In the genomic region with DNA sequence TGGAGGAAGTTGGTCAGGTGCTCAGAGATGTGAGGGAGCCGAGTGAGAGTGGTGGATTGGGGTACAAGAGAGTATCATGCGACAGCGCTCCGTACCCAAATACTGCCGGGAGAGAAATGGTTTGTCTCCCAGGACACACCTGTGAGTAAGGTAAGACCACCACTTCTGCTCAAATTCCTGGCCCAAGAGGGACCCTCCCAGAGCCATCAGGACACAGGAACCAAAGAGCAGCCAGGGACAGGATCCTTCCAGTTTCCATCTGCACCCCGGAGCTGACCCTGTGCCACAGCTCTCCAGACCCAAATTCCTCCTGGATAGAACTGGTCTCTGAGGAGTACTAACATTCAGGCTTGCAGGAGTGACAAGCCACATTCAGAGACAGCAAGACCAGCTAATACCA, we compare ENCODE assay signal across 28 mouse cellular contexts.
"Had no signal": no experiment of that assay in that cellular context is flagged by ENCODE, and none has a peak within 500 bp of the region (broad histone marks: within the 10 kb centered on the region; RNA-seq: fewer than 3 reads in every experiment).

No protein-coding gene starts in this region.

- H3K27me3 ChIP-seq: limb, embryonic 12.5 days; limb, embryonic 13.5 days; limb, embryonic 15.5 days; liver, embryonic 12.5 days; liver, embryonic 13.5 days; liver, embryonic 15.5 days; lung, embryonic 15.5 days; megakaryocyte, embryonic 14.5 days; midbrain, embryonic 12.5 days; midbrain, embryonic 13.5 days; midbrain, embryonic 15.5 days; neural tube, embryonic 12.5 days had no signal

- H3K27ac ChIP-seq: limb, embryonic 10.5 days; limb, embryonic 12.5 days; limb, embryonic 13.5 days; limb, embryonic 15.5 days; liver, embryonic 12.5 days; liver, embryonic 13.5 days; liver, embryonic 14.5 days; liver, embryonic 15.5 days; lung, embryonic 15.5 days; macrophage; midbrain, embryonic 10.5 days; midbrain, embryonic 12.5 days; midbrain, embryonic 13.5 days; midbrain, embryonic 15.5 days; neural tube, embryonic 12.5 days had no signal

- H3K4me1 ChIP-seq: limb, embryonic 10.5 days; limb, embryonic 12.5 days; limb, embryonic 13.5 days; liver, embryonic 12.5 days; liver, embryonic 13.5 days; liver, embryonic 15.5 days; megakaryocyte, embryonic 14.5 days; midbrain, embryonic 12.5 days had no signal

- H3K36me3 ChIP-seq: limb, embryonic 10.5 days; limb, embryonic 12.5 days; limb, embryonic 13.5 days; limb, embryonic 15.5 days; liver, embryonic 12.5 days; liver, embryonic 13.5 days; liver, embryonic 15.5 days; lung, embryonic 15.5 days; midbrain, embryonic 10.5 days; midbrain, embryonic 12.5 days; midbrain, embryonic 13.5 days; midbrain, embryonic 15.5 days; neural tube, embryonic 12.5 days had no signal

- H3K9ac ChIP-seq: limb, embryonic 12.5 days; limb, embryonic 13.5 days; limb, embryonic 15.5 days; liver, embryonic 12.5 days; liver, embryonic 13.5 days; liver, embryonic 14.5 days; liver, embryonic 15.5 days; liver, postnatal 0 days; lung, embryonic 14.5 days; lung, embryonic 15.5 days; midbrain, embryonic 12.5 days; midbrain, embryonic 13.5 days; midbrain, embryonic 15.5 days; neural tube, embryonic 12.5 days had no signal

- H3K4me3 ChIP-seq: limb, embryonic 10.5 days; limb, embryonic 12.5 days; limb, embryonic 13.5 days; limb, embryonic 15.5 days; liver, embryonic 12.5 days; liver, embryonic 13.5 days; liver, embryonic 15.5 days; lung, embryonic 15.5 days; megakaryocyte, embryonic 14.5 days; midbrain, embryonic 10.5 days; midbrain, embryonic 12.5 days; midbrain, embryonic 13.5 days; midbrain, embryonic 15.5 days; myocyte; neural tube, embryonic 12.5 days had no signal

- DNase-seq: left cerebral cortex, postnatal 4 days; liver; liver, embryonic 13.5 days; liver, postnatal 0 days; lung, adult 18-20 months; lung, adult 2 months; lung, embryonic 14.5 days; lung, postnatal 10 days; lung, postnatal 14 days; lung, postnatal 36 days; lung, postnatal 4 days; midbrain, embryonic 14.5 days had no signal
